Mouse (Mus musculus) G1E (cell line): ENCODE data around the gene Itga2.

Experiments used
- CTCF ChIP-seq: IDR thresholded peaks from 2 replicates; pipeline ENCODE4 v1.5.1; 2012; ENCODE audit warnings: low read depth, low read length, inconsistent platforms, mixed read lengths
- GATA1 ChIP-seq: IDR thresholded peaks from 2 replicates; pipeline ENCODE4 v1.6.1; 2012; ENCODE audit warnings: borderline replicate concordance, low read length, inconsistent platforms, mixed read lengths

DNA sequence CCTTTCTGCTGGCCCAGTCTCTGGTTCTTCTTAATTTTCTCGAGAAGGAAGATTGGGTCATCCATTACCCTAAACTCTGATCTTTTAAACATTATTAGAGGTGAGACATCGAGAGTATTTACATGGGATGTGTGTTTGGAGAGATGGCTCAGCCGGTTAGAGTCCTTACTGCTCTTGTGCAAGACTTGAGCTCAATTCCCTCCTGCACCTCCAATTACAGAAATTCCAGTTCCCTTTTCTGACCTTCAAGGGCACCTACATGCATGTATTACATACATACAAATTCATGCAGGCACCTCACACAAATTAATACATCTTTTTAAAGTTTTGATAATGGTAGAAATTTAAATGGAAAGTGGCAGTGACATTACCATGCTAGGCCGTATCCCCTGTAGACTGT, 91.4 kb downstream of the Itga2 start:
- TF ChIP-seq CTCF, result no peak
- no peak for TF ChIP-seq GATA1
